Mouse (Mus musculus) liver, adult 2 months (tissue): ENCODE data around the gene Chchd6. TPM values are rescaled to one million over a fixed set of nuclear protein-coding genes. Genes with fewer than 3 reads are reported as not detected.
A peak's percentile ranks its signal among the peaks of the same experiment; 100 is the strongest.

Experiments used
- DNase-seq: peaks from one replicate; pipeline ENCODE4 v3.0.0-alpha.2; 2011; ENCODE audit warnings: low read depth, low spot score; ENCODE audit errors: extremely low read depth
- H3K27ac ChIP-seq: fragments of 200-500 bp; replicated peaks from 2 replicates; pipeline ENCODE4 v1.5.1; 2012; ENCODE audit warnings: low read depth, mild to moderate bottlenecking, control low read depth, inconsistent platforms, low read length; ENCODE audit not compliant: insufficient read depth
- H3K27me3 ChIP-seq: fragments of 200-500 bp; 2 replicates; pipeline ENCODE4 v1.6.1; 2012; ENCODE audit warnings: mild to moderate bottlenecking, moderate library complexity, low read length, inconsistent platforms; ENCODE audit not compliant: control insufficient read depth, insufficient read depth
- H3K36me3 ChIP-seq: fragments of 200-500 bp; 2 replicates; pipeline ENCODE4 v1.6.1; 2012; ENCODE audit warnings: low read length, inconsistent platforms; ENCODE audit not compliant: control insufficient read depth, insufficient read depth
- H3K4me1 ChIP-seq: fragments of 200-500 bp; 2 replicates; pipeline ENCODE4 v1.6.1; 2011; ENCODE audit warnings: low read length; ENCODE audit not compliant: control insufficient read depth, insufficient read depth
- H3K4me3 ChIP-seq: fragments of 200-500 bp; 2 replicates; pipeline ENCODE4 v1.5.1; 2011; ENCODE audit warnings: low read depth, mild to moderate bottlenecking, control low read depth, low read length, moderate library complexity; ENCODE audit not compliant: insufficient read depth
- H3K79me2 ChIP-seq: fragments of 200-500 bp; 2 replicates; pipeline ENCODE4 v1.6.1; 2012; ENCODE audit warnings: inconsistent platforms, mild to moderate bottlenecking, low read length, moderate library complexity; ENCODE audit not compliant: control insufficient read depth, insufficient read depth
- H3K9ac ChIP-seq: fragments of 200-500 bp; 2 replicates; pipeline ENCODE4 v1.6.1; 2012; ENCODE audit warnings: low read depth, mild to moderate bottlenecking, control low read depth, inconsistent platforms, low read length
- CTCF ChIP-seq: fragments of 200-500 bp; IDR thresholded peaks from 2 replicates; pipeline ENCODE4 v1.5.1; 2011; ENCODE audit warnings: low read depth, low read length, control low read depth
- POLR2A ChIP-seq: fragments of 200-500 bp; IDR thresholded peaks from 2 replicates; pipeline ENCODE4 v1.6.1; 2011; ENCODE audit warnings: low read length, control low read depth; ENCODE audit not compliant: insufficient read depth; ENCODE audit errors: extremely low read depth
- WGBS: fragments of 180-500 bp; shearing (Covaris S2); methylation state at CpG from one replicate; pipeline ENCODE4 v1.1.7; 2018; 5-methylcytosine and 5-hydroxymethylcytosine counted together
- polyA plus RNA-seq: library from polyadenylated mRNA; depleted of rRNA; stranded (reverse); fragments of >200 nt; gene quantifications from 2 replicates; pipeline ENCODE4 v1.2.3, GENCODE M21; 2012
- total RNA-seq: library from RNA; depleted of rRNA; stranded (reverse); fragments of >200 nt; gene quantifications from 2 replicates; pipeline ENCODE4 v1.2.3, GENCODE M21; 2014

Gene Chchd6
- total and polyA plus RNA-seq, 2 experiments = 5.0 to 6.9 TPM

- Histone ChIP-seq H3K36me3 (no peaks in the 10 kb centered on the region), H3K79me2 (no peaks in the 10 kb centered on the region), H3K4me3 (no peak overlapping the region), H3K9ac (no peak overlapping the region), H3K4me1 (peaks cover 4% of the 10 kb centered on the region; the same call in 1 of the 2 replicates), H3K27me3 (no peaks in the 10 kb centered on the region), H3K27ac (no peak overlapping the region)
- TF ChIP-seq CTCF (no peak), POLR2A (no peak)
- no peak for DNase-seq
- WGBS = 79% methylated on average over 2 of the region's 2 CpGs
These were observed 34.6 kb downstream of the Chchd6 start for GRCm38 (mm10) chr6:89560826-89561225.

DNA sequence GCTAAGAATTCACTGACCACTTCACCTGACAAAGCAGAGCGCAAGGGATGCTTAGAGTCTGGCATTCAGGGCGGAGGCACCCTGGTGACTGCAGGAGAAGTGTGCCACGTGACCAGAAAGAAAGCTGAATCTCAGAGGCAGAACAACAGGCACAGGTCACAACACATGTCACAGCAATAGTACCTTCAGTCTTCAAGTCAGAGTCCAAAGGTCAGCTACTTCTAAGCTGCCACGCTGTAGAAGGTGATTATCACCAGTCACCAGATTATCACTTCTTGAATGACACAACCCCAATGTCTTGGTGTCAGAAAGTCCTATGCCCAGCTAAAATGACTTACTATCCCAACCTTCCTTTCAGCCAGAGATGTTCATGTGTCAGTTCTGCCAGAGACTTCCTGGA is 37.8 kb downstream of the Chchd6 start:
- Histone ChIP-seq H3K4me1 (peaks cover 4% of the 10 kb centered on the region; the same call in 1 of the 2 replicates), H3K79me2 (no peaks in the 10 kb centered on the region)

DNA sequence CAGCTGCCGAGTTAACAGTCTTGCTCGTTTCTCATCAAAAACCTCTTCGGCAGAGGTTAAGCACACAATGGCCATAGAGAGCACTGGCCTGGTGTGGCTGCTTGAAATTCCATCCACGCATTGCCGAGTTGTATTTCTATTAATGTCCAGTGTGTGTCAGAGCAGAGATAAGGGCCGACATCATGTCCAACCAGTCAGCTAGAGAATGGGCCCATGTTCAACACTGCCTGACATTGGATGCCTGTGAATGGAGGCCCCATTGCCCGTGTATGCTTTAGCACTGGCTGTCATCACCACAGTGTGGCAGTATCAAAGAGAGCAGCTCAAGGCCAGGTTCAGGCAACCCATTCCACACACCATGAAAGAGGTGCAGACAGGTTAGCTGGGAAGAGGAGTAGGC is 38.9 kb downstream of the Chchd6 start:
- Histone ChIP-seq H3K36me3 (no peaks in the 10 kb centered on the region), H3K4me1 (peaks cover 4% of the 10 kb centered on the region; the same call in 1 of the 2 replicates), H3K79me2 (no peaks in the 10 kb centered on the region), H3K27me3 (no peaks in the 10 kb centered on the region), H3K9ac (no peak overlapping the region), H3K4me3 (no peak overlapping the region), H3K27ac (no peak overlapping the region)
- WGBS = 81% methylated on average over 7 of the region's 7 CpGs
- TF ChIP-seq CTCF (no peak), POLR2A (no peak)
- DNase-seq = no peak

More for the DNA sequence above, 37.8 kb downstream of the Chchd6 start:
- DNase-seq = no peak
- Histone ChIP-seq H3K36me3 (no peaks in the 10 kb centered on the region), H3K9ac (no peak overlapping the region), H3K27me3 (no peaks in the 10 kb centered on the region), H3K27ac (no peak overlapping the region), H3K4me3 (no peak overlapping the region)
- TF ChIP-seq POLR2A (no peak), CTCF (no peak)
- 93% methylated on average over 4 of the region's 4 CpGs for WGBS

- no peaks in the 10 kb centered on the region for H3K36me3 ChIP-seq
These were observed 39.5 kb downstream of the Chchd6 start for GRCm38 (mm10) chr6:89555971-89556370.

DNA sequence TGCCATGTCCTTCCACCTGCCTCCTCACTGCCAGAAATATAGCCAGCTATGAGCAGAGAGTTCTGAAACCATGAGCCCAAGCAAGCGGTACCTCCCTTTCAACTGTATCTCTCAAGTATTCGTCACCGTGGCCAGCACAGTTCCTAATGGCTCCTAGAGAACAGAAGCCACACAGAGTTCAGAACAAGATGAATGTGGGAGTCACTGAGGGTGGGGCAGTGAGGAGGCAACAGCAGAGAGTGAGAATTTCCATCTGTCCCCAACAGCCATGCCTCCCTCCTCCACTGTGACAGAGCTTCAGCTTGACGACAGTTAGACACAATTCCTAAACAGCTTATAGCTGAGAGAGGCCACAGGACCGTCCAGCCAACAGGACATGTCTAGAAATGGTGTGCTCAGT is 41.4 kb downstream of the Chchd6 start:
- Histone ChIP-seq H3K79me2 (no peaks in the 10 kb centered on the region), H3K27me3 (no peaks in the 10 kb centered on the region), H3K4me1 (peaks cover 4% of the 10 kb centered on the region; the same call in 1 of the 2 replicates), H3K9ac (no peak overlapping the region), H3K4me3 (no peak overlapping the region), H3K36me3 (no peaks in the 10 kb centered on the region), H3K27ac (no peak overlapping the region)
- no peak for DNase-seq
- TF ChIP-seq CTCF (no peak), POLR2A (no peak)
- WGBS = 83% methylated on average over 5 of the region's 5 CpGs

More at GRCm38 (mm10) chr6:89555971-89556370, 39.5 kb downstream of the Chchd6 start:
- TF ChIP-seq CTCF = no peak
- TF ChIP-seq POLR2A = no peak
- H3K9ac ChIP-seq = no peak overlapping the region
- H3K27ac ChIP-seq = no peak overlapping the region
- peaks cover 4% of the 10 kb centered on the region; the same call in 1 of the 2 replicates for H3K4me1 ChIP-seq
- WGBS = 79% methylated on average over 1 of the region's 1 CpGs
- no peaks in the 10 kb centered on the region for H3K27me3 ChIP-seq
- H3K79me2 ChIP-seq = no peaks in the 10 kb centered on the region
- no peak overlapping the region for H3K4me3 ChIP-seq
- no peak for DNase-seq

- no peaks in the 10 kb centered on the region for H3K4me1 ChIP-seq
- H3K36me3 ChIP-seq = no peaks in the 10 kb centered on the region
- TF ChIP-seq CTCF (peak; percentile 94), POLR2A (no peak)
- no peaks in the 10 kb centered on the region for H3K27me3 ChIP-seq
- peak; percentile 19 for DNase-seq
- H3K27ac ChIP-seq = no peak overlapping the region
- H3K4me3 ChIP-seq = no peak overlapping the region
- 15% methylated on average over 4 of the region's 4 CpGs for WGBS
- H3K79me2 ChIP-seq = no peaks in the 10 kb centered on the region
- no peak overlapping the region for H3K9ac ChIP-seq
These were observed 42.3 kb downstream of the Chchd6 start for GRCm38 (mm10) chr6:89553012-89553704.
